In genomic region chr10:122722111-122722510, GRCm38 (mm10) we compare ENCODE assay signal across 15 mouse cellular contexts.
"Had no signal": no experiment of that assay in that cellular context is flagged by ENCODE, and none has a peak within 500 bp of the region (broad histone marks: within the 10 kb centered on the region; RNA-seq: fewer than 3 reads in every experiment).

No protein-coding gene starts in this region.

- H3K4me1 ChIP-seq: limb, embryonic 12.5 days; stomach, embryonic 15.5 days had no signal

- H3K27ac ChIP-seq: kidney, embryonic 15.5 days; limb, embryonic 12.5 days; liver, embryonic 14.5 days; midbrain, embryonic 12.5 days; neural tube, embryonic 13.5 days; stomach, embryonic 15.5 days had no signal

- H3K4me2 ChIP-seq: kidney, embryonic 15.5 days; limb, embryonic 12.5 days; midbrain, embryonic 12.5 days; neural tube, embryonic 13.5 days; stomach, embryonic 15.5 days had no signal

- H3K27me3 ChIP-seq: kidney, embryonic 15.5 days; limb, embryonic 12.5 days; neural tube, embryonic 13.5 days; stomach, embryonic 15.5 days had no signal

- ATAC-seq: midbrain, embryonic 16.5 days had no signal

- H3K36me3 ChIP-seq: kidney, embryonic 15.5 days; limb, embryonic 12.5 days; midbrain, embryonic 12.5 days; neural tube, embryonic 13.5 days; stomach, embryonic 15.5 days had no signal

- H3K9me3 ChIP-seq: kidney, embryonic 15.5 days; limb, embryonic 12.5 days; midbrain, embryonic 12.5 days; neural tube, embryonic 13.5 days; stomach, embryonic 15.5 days had no signal

- H3K4me3 ChIP-seq: kidney, embryonic 15.5 days; limb, embryonic 12.5 days; midbrain, embryonic 12.5 days; neural tube, embryonic 13.5 days; stomach, embryonic 15.5 days had no signal

- DNase-seq: kidney, adult 18-20 months; kidney, postnatal 14 days; layer of hippocampus, adult 9-11 months; lung, adult 18-20 months; retina, postnatal 1 day; right cerebral cortex, postnatal 4 days; spleen, adult 18-20 months; thymus, postnatal 36 days had no signal

- H3K9ac ChIP-seq: kidney, embryonic 15.5 days; limb, embryonic 12.5 days; liver, embryonic 14.5 days; midbrain, embryonic 12.5 days; neural tube, embryonic 13.5 days; stomach, embryonic 15.5 days had no signal
